Mouse (Mus musculus): ENCODE measurements at regions not wholly inside any gene's neighbourhood (a gene's known extent, or its start where the extent isn't known, plus 50 kb on each side); places are given as distances from the start of the nearest gene placed in this dataset.

DNA sequence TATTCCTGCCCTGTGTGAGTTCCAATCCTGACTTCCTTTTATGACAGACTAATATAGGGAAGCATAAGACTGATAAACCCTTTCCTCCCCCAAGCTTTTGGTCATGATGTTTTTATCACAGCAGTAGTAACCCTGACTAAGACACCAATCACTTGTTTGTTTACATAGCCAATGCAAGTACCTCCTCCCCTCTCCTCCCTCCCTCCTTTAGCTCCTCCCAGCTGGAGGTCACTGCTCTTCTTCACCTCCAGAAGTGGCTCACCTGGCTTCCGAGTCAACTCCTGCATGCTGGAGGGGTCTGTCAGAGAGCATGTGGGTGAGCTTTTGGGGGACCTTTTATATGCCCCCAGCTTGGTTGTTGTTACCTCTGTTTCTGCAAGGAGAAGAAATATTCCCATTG is 67.3 kb upstream of the Vps8 start:
- intact Hi-C loops (cut with DNase I) = no loop called here
- DNase-seq = no peak

- intact Hi-C loops (cut with DNase I) = no loop called here
- DNase-seq = no peak
Measured at GRCm38 (mm10) chr16:21357433-21357832, 65.5 kb upstream of the Vps8 start.

GRCm38 (mm10) chr16:21358313-21358920 is 64.5 kb upstream of the Vps8 start:
- intact Hi-C loops (cut with DNase I) = no loop called here
- no peak for DNase-seq

DNA sequence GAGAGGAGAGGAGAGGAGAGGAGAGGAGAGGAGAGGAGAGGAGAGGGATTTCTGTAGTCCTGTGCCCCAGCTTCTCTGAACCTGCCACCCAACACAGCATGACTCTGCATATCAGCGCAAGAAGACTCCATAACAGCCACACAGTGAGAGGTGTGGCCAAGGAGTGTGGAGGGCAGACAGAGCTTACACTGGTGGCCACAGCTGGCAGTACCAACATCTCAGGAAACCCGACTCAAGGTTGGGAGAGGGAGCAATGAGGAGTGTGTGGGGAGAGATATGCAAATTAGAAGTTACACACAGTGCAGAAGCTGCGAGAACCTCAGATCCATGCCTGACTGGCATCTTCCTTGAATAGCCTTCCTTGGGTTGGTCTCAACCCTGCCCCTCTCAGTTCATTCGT is 63.5 kb upstream of the Vps8 start:
- intact Hi-C loops (cut with DNase I) = no loop called here
- no peak for DNase-seq

DNA sequence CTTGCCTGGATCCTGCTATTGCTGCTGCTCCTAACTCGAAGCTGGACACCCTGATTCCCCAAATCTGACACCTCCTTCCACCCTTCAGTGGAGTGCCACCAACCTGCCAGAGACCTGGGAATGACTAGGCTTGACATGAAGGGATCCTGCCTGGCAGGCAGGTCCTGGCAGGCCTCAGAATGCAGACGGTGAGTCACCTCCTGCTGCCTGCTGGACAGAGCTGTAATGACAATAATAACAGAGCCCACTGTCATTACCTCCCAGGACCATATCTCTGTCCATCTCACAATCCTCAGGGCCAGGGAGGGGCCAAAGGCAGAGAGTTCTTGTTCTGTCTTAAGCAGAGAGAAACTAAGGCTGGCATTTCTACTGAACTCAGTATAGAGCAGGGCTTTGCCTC is 61.5 kb upstream of the Vps8 start:
- intact Hi-C loops (cut with DNase I) = loop anchor here (10.0 kb wide), 1 partner anchor 577 kb away; no protein-coding TSS in a partner anchor
- no peak for DNase-seq

- intact Hi-C loops (cut with DNase I) = loop anchor here (10.0 kb wide), 1 partner anchor 578 kb away; no protein-coding TSS in a partner anchor
- DNase-seq = no peak
Measured at GRCm38 (mm10) chr16:21362663-21363367, 60.1 kb upstream of the Vps8 start.

GRCm38 (mm10) chr16:21364885-21365284 is 58.0 kb upstream of the Vps8 start:
- no peak for DNase-seq
- intact Hi-C loops (cut with DNase I) = loop anchor here (10.0 kb wide), 1 partner anchor 580 kb away; no protein-coding TSS in a partner anchor

DNA sequence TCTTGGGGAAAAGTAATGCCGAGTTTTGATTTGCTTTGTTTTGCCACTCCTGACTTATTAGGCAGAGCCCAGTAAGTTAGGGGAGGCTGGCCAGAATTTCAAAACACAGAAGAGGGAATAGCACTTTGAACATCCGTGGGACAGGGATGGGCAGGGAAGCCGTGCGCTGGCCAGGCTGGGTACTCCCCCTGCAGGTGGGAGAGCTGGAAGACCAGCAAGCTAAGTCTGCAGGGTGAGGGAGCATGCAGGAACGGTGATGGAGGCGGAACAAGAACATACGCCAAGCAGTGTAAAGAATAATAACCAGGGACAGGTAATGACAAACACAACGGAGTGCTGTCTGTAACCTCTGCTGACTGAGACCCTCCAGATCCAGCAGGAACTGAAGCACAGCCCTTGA is 55.5 kb upstream of the Vps8 start:
- no peak for DNase-seq

DNA sequence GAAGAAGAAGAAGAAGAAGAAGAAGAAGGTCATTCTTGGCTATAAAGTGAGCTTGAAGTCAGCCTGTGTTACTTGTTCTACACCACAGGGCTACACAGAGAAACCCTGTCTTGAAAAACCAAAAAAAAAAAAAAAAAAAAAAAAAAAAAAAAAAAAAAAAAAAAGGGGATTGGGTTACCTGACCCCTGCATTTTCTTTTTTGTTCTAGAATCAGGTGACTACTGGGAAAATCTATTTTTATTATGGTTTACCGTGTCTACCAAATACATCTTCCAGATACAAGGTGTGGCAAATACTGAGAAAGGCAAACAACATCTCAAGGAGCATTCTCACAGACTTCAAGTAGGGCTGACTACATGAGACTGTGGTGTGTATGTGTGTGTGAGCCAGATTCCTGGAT is 54.1 kb upstream of the Vps8 start:
- intact Hi-C loops (cut with DNase I) = loop anchor here (10.0 kb wide), 1 partner anchor 584 kb away; no protein-coding TSS in a partner anchor
- DNase-seq = no peak

More for the DNA sequence above, 55.5 kb upstream of the Vps8 start:
- intact Hi-C loops (cut with DNase I) = loop anchor here (10.0 kb wide), 1 partner anchor 583 kb away; no protein-coding TSS in a partner anchor

DNA sequence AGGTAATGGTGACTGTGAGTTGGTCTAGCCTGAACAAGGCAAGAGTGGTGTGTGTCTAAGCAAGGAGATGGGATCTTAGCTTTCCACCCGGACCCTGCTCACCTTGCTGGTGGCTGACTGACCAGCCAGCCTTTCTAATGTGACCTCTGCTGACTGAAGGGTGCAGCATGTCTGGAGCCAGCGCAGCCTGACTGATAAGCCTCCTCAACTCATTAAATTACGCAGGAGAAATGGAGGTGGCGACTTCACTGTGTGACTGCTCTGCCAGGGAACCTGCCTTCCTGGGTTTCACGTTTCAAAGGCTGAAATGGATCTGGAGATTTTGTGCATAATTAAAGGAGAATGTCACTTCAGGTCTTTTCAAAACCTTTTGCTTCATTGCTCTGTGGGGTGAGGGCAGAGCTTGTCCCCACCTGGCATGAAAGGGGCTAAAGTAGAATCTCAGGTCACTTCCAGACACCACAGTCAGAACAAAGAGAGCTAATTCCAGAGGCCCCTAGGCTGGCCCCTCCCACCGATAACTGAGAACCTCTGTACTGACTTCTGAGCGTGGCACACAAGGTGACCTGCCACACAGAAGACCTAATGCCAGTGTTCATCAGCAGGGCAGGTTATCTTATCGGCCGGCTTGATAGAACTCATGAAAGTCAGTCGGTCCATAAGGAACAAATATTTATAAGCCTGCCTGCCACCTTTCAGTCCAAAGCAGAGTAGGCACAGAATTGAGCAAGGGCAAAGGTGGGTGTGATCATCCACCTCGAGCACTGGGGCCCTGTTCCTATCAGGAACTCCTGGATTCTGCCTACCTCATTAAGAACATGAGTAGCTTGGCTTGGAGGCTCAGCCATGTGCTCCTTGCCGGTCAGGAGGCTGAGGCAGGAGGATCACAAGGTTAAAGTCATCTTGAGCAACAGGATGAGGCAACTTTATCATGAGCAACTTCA is 53.1 kb upstream of the Vps8 start:
- DNase-seq = no peak
- intact Hi-C loops (cut with DNase I) = loop anchor here (10.0 kb wide), 1 partner anchor 585 kb away; no protein-coding TSS in a partner anchor
